Mouse (Mus musculus): ENCODE results near the gene Gtdc1.

DNA sequence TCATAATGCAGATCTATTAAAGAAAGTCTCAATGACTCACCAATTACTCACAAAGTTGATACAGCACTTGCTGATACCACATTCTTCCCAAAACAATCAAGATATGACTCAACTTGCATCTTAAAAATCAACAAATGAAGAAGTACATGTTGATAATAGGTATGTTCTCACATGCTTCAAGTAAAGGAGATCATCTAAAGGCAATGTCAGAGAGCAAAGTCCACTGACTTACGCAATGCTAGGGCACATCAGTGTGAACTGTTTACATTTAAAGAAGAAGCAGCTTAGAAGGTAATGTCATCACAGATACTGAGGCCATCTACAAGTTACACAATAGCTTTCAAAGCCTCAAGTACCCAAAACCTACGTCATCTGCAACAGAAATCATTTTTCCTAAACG lies 7.0 kb downstream of the Gtdc1 start:
- TF ChIP-seq POLR2A (IDR thresholded peaks at IDR 0.05; ENCODE audit: insufficient read depth, low read depth, low read length) (no peak), CTCF (IDR thresholded peaks at IDR 0.05) (no peak), EP300 (IDR thresholded peaks at IDR 0.05; ENCODE audit: insufficient read depth, low read depth, low read length) (no peak)
